ENCODE assay signal across 15 mouse cellular contexts in genomic region chr3:38178295-38178694, GRCm38 (mm10).
DNase-seq lines count a peak whose midpoint lies in the region; ATAC-seq and TF ChIP-seq lines count a peak whose summit lies in the region.
"Had no signal": no experiment of that assay in that cellular context is flagged by ENCODE, and none has a peak within 500 bp of the region (broad histone marks: within the 10 kb centered on the region; RNA-seq: fewer than 3 reads in every experiment).

No protein-coding gene starts in this region.

- no peak overlapping the region for H3K27ac ChIP-seq in gastrocnemius, adult 2 months
- H3K27ac ChIP-seq in left cerebral cortex, adult 2 months, result no peak overlapping the region
- H3K27ac ChIP-seq: forebrain, embryonic 13.5 days; heart, embryonic 15.5 days; lung, embryonic 15.5 days; midbrain, embryonic 15.5 days had no signal

- H3K4me3 ChIP-seq in gastrocnemius, adult 2 months, result no peak overlapping the region
- no peak overlapping the region for H3K4me3 ChIP-seq in left cerebral cortex, adult 2 months
- H3K4me3 ChIP-seq: forebrain, embryonic 13.5 days; heart, embryonic 15.5 days; lung, embryonic 15.5 days; midbrain, embryonic 15.5 days had no signal

- no peak for DNase-seq in gastrocnemius, adult 2 months
- no peak for DNase-seq in gastrocnemius, postnatal 4 days (ENCODE audit: low spot score in 2 of 2)
- DNase-seq in left cerebral cortex, adult 2 months (ENCODE audit: extremely low spot score in 1 of 2, low spot score in 2 of 2), result no peak
- no peak for DNase-seq in left cerebral cortex, postnatal 14 days (ENCODE audit: low spot score in 2 of 2)
- peak; percentile 51 for DNase-seq in 416B (ENCODE audit: low read depth)
- DNase-seq in ovary, adult 18-20 months (ENCODE audit: low spot score), result no peak
- no peak for DNase-seq in spleen, postnatal 4 days (ENCODE audit: low spot score in 2 of 2)
- DNase-seq: cerebellum, postnatal 14 days; kidney, postnatal 14 days; right cerebral cortex, adult 18-20 months had no signal

- ATAC-seq in hematopoietic stem cell, adult 5-6 weeks (replicated peaks in 1 of 2; ENCODE audit: insufficient read depth in 1 of 2, low FRiP score in 2 of 2, low TSS enrichment in 1 of 2, low read depth in 1 of 2, poor library complexity in 2 of 2, severe bottlenecking in 2 of 2), result peak; percentile 18 to 37; a peak in 2 of 4 replicates
- ATAC-seq: forebrain, embryonic 13.5 days; midbrain, embryonic 15.5 days had no signal

- intact Hi-C loops in gastrocnemius, adult 2 months (cut with DNase I), result no loop called here
- intact Hi-C loops in left cerebral cortex, adult 2 months (cut with DNase I), result no loop called here
- intact Hi-C loops in left cerebral cortex, postnatal 14 days (cut with DNase I), result no loop called here

- TF ChIP-seq CTCF in gastrocnemius, adult 2 months (IDR thresholded peaks at IDR 0.05), result peak; percentile 35
- TF ChIP-seq CTCF in left cerebral cortex, adult 2 months (IDR thresholded peaks at IDR 0.05), result peak; percentile 16
